Mouse (Mus musculus) gastrocnemius, adult 8-10 months (tissue): ENCODE data around the gene Ltf. TPM values are rescaled to one million over a fixed set of nuclear protein-coding genes. Genes with fewer than 3 reads are reported as not detected.

Source experiments
- DNase-seq, 2 experiments: peaks; one replicate each; pipeline ENCODE4 v3.0.0; 2022; ENCODE audit warnings: low spot score in 2 of 2
- total RNA-seq, 4 experiments: library from RNA; stranded (reverse); gene quantifications; 2 replicates each; pipeline ENCODE4 v1.2.4; 2022

Ltf gene
- not detected for total RNA-seq

DNA sequence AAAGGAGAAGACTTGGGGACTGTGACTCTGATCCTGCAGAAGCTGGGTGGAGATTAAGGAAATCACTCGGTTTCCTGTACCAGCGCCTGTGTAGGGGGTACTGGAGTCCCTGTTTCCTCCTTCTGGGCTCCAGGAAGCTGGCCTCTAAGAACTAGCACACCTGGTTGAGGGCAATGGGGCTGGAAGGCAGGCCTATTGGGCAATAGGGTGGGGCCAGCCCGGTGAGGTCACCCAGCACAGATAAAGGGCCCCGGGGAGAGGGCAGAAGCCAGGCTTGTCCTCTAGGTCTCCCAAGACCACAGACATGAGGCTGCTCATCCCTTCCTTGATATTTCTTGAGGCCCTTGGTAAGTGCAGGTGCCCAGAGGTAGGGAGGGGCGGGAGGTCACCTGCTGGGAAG, at the start of gene Ltf:
Gene Ltf, plus strand, starts transcription at position 250 of the 400 bp plus-strand sequence.
- no peak for DNase-seq

DNA sequence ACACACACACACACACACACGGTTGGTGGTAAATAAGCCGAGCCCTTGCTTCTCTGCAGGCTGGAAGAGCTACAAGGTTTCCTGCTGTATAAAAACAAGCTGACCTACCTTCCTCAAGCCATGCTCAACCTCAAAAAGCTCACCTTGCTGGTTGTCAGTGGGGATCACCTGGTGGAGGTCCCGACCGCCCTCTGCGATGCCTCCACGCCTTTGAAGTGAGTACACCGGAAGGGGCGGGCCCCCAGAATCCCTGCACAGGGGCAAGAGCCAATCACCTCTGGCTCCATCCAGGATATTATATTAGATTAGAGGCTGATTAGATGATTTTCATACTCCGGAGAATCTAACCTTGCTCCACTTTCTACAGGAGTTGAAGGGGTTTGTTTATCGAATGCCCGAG, 39.7 kb upstream of the Ltf start:
- DNase-seq, result no peak

DNA sequence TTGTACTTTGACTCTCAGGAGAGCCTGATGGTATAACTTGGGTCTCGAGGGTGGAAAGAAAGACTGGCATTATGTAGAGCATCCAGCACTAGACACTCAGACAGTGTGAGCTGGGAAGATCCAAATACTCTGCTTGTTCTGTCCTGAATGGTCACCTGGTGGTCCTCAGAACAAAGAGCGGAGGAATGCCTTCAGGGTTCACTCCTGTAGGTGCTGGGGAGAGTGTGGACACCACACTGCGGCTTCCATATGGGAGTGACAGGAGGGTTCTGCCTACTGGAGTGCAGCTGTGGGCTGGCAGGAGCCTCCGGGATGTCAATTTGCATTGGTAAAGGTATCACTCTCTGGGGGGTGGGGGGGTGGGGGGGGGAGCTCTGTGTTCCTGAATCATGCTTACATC, 36.7 kb upstream of the Ltf start:
- DNase-seq, result no peak

DNA sequence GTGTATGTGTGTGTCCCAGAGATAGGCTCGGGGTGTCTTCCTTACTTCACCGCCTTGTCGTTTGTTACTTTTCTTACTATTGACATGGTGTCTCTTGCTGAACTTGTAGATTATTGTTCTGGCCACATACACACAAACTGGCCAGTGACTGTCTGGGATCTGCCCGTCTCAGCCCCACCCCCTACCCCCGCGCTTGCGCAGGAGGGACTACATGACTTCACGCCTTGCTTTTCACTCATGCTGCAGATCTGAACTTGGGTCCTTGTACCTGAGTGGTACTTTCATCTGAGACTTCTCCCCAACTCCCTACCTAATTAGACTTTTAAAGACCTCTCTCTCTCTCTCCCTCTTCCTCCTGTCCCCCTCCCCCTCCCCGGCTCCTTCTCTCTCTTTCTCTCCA, 35.0 kb upstream of the Ltf start:
- DNase-seq, result no peak

DNA sequence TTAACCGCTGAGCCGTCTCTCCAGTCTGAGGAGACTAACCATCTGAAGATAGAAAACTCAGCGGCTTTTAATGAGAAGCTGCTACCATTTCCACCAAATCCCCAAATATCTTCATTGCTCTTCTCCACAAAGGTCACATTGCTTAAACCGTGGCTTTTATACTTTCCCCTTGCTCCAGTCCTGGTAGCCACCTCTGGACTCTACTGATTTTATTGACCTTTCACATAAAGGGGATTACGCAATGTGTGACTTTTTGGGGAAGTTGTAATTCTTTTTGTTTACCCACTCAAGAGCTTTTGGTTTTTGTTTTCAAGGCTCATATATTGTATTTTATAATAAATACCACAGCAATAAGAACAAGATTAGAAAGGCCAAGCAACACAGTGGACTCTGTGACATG, 33.5 kb upstream of the Ltf start:
- no peak for DNase-seq

DNA sequence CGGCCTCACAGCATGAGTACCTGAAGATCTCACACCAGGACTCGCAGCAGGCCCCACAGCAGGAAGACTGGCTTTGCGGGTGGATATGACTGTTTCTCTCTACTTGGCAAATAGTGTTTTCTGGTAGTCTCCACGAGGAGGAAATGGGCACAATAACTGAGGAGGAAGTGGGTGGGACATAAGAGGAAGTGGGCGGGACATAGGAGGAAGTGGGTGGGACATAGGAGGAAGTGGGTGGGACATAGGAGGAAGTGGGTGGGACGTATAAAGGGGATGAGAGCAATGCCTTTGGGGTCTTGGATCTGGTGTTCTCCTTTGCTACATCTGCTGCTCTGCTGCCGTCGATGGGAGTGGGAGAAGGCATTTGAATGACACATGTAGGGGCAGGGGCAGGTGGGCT, 33.1 kb upstream of the Ltf start:
- no peak for DNase-seq

DNA sequence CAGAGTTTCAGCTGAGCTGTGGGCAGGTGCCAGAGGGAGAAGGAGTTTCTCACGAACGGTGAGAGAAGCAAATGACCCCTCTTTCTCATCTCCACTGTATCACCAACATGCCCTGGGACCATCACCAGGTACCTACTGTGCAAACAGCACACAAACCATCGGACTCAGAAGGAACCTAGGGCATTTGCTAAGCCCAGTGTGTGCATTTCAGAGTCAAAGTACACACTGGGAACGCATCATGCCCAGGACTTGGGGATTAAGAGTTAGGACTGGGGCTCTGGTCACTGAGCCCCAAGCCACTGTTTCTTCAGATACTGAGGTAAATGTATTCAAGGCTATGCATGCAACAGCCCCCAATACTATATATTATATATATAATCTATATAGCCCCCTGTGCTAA, 31.7 kb upstream of the Ltf start:
- DNase-seq, result no peak

DNA sequence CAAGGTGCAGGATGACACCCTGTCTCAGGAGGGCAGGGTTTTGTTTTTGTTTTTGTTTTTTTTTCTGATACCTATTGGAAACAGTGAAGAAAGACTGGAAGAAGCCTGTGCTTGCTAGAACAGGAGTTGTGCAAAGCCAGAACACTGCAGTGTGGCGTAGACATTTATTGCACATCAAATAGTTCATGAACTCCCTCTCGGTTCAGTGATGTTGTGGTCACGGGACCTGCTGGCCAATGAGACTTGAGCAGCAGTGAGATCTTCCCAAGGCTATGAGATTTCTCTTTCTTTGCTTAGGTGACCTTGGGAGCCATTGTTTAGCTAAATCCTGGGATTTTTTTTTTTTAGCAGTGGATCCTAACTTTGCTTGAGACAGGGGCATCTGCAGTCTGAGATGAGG, 31.0 kb upstream of the Ltf start:
- DNase-seq, result no peak

DNA sequence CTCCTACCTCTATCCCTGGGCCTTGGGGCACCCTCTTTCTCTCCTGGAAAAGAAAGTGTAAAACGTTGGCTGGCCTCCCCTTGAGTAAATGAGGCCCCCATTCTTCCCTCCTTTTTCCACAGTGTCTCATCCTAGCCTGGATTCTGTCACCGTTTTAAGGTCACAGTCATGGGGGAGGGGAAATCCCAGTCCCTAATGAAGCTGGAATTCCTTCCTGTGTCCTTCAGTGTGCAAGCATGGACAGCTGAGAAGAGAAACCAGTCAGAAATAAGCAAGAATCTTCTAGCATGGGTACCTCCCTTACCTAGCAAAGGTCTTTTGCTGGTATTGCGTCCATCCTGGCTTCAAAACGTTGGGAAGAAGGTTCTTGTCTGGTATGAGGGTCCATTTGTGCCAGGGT, 29.9 kb upstream of the Ltf start:
- DNase-seq, result no peak

DNA sequence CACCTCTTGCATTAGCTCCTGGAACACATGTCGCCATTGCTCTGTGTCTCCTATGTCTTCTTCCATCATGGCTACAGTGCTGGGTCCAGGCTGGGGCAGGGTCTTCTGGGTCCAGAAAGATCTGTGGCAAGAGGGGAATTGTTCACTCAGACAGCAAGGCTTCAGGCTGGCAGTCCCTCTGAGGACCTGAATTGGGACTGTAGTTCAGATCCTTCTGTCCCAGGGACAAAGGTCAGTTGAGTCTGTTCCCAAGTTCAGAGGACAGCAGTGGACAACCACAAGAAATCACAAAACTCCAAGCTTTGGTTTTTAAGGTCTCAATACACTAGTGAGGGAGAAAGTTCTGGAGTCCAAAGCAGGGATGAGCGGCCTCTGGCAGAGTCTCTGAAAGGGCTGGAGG, 29.5 kb upstream of the Ltf start:
- no peak for DNase-seq

DNA sequence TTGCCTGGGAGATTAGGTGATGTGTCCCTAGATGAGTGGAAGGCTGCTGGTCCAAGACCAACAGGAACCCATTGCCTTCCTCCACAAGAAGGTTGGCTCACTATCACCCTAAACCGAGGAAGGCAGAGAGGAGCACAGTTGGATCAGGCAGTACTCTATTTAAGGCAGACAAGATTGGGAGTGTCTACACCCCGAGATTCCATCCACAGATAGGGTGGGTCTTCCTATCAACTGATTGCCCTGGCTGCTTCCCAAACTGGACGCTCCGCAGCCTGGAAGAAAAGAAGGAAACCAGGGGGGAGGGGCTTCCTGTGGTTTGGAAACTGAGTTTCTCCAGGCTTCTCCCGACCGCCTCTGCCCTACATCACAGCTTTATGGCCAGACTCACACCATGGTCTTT, 28.9 kb upstream of the Ltf start, which contains the start of gene Rtp3:
Gene Rtp3, minus strand, starts transcription at position 380 of the 400 bp plus-strand sequence.
- no peak for DNase-seq

DNA sequence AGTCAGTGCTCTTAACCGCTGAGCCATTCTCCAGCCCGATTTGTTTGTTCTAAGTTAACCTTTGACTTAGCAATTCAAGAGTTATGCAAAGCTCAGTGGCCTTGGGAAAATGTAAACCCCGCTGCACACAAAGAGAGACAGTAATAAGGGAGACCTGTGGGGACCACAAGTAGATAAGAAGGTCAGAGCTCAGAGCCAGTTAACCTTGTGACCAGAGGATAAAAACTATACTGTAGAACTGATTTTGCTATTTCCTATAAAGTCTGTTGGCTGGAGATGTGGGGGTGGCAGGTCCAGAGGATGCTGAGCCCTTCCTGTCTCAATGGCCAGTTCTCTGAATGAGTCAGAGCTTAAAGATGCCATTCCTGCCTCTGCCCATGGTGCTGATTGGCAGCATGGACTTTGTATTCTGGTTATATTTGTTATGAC, 25.8 kb upstream of the Ltf start:
- no peak for DNase-seq

DNA sequence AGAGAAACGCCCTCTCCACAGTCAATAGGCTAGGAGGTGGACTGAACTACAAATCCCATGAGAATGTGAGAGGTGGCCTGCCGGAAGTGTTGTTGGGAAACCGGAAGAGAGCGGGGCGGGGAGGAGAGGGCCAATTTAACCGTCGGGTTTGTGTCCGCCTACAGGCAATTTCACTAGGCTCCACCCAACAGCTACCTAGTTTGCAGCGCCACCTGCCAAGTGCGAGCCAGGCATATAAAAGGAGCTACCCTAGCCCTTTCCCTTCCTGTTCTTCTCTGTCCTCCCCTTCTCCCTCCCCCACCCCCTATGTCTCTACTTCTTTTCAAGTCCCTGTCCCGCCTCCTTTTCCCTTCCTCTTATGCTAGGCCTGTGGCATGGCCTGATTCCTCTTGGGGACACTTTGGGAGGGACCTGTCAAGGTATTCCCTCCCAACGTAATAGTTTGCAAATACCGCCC, 24.3 kb upstream of the Ltf start:
- peak; percentile 54 to 71 for DNase-seq

DNA sequence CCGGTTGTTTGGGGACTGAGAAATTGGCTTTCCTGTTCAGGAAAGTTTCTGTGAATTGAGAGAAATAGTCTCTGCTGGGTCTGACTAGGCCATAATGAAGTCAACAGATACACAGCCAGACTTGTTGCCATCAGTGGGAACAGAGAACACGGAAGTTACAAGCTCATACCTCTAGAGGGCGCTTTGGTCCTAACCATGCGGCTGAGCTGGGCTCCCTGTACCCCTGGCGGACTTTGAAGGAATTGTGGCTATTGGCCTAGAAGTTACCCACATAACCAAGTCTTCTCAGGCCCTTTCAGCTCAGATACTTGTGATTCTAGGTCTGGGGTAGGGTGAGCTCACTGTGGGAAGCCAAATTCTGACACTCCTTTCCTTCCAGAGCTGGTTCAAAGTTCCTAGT, 21.8 kb upstream of the Ltf start:
- peak; percentile 52 to 56 for DNase-seq

DNA sequence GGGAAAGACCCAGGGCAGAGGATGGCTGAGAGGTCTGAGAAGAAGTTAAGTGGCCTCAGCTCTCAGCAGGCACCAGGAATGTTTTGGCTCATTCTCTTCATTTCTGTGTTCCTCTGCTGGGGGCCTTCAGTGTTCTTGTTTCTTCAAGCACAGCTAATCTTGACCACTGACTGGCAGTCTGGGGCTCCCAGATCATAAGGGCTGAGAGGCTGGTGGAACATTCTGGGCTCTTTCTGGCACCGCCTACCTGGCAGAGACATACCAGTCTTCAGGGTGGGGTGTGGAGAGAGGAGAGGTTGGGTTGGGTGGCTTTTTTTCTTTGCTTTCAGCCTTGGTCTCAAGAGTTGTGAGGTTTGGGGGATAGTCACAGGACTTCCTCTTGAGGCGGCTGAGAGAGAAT, 20.0 kb upstream of the Ltf start:
- no peak for DNase-seq

DNA sequence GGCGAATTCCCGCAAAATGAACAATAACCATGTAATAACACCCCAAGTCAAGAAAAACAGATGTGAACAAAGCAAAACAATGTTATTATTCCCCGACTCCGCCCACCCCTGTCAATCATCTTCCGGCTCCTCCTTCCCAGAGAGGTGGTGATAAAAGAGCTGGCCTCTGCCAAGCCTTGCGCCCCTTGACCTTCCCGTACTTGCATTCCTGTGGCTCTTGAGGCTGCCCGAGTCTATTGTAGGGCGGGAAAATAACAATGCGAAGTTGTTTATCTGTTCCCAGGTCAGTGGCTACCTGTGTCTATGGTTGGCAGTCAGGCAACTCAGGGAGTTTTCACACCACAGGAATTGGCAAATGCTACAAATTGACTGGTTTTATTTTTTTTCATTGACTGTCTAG, 19.2 kb upstream of the Ltf start:
- DNase-seq, result no peak

DNA sequence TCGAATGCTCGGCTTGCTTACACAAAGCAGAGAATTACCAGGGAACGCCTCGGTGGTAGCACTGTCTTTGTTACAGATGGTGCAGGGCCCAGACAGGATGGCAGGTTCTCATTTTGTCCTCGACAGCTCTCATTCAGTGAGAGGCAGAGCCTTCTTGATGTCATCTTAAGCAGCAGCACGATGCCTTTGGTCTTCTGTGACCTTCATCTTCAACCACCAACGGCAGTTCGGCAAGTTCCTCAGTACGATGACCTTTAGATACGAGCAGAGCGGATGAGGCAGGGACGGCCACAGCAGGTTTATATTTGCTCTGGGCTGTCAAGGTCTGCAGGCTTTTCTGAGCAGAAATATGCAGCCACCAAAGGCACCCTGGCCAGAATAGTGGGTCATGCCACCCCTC, 17.4 kb upstream of the Ltf start:
- no peak for DNase-seq

DNA sequence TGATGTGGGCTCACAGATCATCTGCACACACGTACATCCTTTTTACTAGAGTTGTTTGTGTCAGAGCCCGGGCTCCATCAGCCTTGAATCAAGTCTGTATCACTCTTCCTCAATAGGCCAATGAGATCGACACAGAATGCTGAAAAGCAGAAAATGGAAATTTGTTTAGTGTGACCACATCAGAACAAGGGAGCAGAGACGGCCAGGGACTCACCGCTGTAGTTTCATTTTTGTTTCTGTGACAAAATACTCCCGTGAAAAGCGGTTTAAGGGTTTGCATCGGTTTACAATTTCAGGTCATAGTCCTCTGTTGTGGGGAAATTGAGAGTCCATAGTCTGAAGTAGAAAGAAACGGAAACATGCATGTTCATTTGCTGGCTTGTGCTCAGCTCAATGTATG, 15.8 kb upstream of the Ltf start:
- no peak for DNase-seq

DNA sequence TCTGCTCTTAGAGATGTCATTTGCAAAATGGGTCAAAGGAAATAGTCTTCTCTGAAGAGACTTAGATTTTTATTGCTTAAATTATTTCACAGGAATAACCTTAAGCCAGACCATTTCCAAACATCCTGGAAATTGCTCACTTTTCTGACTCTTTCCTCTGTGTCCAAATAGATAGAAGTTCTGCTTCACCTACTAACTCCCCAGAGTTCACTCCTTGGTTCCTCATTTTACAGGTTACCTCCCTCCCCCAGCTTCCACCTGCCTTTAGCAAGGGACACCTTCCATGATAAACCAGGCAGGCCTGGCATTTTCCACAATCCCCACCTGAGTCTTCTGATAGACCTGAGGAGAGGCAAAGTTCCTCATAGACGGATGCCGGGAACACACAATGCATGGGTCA, 12.5 kb upstream of the Ltf start:
- DNase-seq, result no peak

DNA sequence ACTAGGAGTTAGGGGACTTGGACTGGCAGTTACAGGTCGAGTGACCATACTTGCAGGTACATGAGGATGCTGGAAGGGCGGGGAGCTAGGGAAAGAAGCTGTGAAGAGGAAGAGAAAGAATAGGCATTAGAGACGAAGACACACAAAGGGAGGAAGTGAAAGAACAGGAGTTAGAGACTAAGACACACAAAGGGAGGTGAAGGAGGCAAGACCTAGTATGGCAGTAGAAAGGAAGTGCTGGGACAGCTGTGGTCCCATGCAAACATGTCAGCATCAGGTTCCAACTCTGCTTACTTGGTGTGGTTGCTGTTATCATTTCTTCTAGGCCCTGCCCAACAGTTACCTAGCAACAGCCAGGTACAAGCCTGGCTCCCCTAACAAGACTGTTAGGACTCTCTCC, 9.3 kb upstream of the Ltf start:
- no peak for DNase-seq

DNA sequence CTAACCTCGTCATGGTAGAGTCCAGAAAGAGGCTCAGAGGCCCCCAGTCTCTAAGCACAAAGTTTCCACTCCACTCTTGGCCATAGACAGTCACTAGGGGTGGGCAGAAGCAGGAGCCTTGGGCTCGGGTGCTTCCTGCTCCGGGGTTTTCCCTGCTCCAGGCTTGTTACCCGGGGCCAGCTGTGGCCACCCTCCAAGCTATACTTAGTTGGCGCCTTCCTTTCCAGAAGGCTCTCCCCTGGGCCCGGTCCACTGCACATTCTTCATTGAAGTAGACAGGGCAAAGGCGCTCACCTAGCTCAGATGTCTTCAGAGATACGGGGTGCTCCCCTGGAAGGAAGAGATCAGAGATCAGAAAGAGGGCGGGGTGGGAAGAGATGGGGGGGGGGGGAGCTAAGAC, 7.5 kb upstream of the Ltf start:
- no peak for DNase-seq

DNA sequence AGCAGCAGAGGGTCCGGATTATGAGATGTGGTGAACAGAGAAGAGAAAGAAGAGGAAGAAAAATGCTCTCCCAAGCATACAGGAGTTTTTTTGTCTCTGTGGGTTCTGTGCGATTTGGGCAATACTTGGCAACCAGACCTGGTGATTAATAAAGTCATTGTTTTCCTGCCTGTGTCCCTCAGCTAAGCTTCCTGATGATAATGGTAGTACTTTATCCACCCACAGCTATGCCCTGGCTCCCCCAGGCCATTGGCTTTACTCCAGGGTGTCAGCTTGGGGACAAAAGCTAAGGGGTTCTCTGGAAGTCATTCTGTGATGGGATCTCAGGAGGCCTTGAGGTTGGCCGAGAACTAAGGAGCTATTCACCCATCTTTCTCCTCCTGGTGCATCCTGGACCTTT, 7.0 kb upstream of the Ltf start:
- no peak for DNase-seq

DNA sequence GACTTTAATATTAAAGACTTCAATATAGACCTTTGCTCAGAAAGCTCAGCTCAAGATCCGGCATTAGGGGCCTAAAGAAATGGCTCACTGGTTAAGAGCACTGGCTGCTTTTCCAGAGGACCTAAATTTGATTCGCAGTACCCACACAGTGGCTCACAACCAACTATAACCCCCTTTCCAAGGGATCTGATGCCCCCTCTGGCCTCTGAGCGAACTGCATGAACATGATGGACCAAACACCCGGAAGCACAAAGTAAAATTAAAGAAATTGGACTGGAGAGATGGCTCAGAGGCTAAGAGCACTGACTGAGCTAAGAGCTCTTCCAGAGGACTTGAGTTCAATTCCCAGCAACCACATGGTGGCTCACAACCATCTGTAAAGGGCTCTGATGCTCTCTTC, 3.4 kb upstream of the Ltf start:
- no peak for DNase-seq

DNA sequence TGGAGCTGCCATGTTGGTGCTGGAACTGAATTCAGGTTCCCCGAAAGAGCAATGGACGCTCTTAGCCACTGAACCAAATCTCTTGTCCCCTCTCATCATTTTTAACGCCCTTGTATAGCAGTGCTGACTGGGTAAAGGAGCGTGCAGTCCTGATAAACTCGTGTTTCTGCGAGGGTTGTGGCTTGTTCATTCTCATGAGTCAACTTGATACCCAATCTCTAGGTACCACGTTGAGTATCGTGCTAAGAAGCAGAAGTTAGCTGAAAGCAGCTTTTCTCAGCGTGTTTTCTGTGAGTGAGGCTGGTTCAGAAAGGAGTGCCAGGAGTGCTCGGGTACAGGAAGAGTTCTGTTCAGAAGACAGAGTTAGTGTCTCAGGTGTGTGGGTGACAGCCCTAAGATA, 7.7 kb downstream of the Ltf start:
- no peak for DNase-seq

DNA sequence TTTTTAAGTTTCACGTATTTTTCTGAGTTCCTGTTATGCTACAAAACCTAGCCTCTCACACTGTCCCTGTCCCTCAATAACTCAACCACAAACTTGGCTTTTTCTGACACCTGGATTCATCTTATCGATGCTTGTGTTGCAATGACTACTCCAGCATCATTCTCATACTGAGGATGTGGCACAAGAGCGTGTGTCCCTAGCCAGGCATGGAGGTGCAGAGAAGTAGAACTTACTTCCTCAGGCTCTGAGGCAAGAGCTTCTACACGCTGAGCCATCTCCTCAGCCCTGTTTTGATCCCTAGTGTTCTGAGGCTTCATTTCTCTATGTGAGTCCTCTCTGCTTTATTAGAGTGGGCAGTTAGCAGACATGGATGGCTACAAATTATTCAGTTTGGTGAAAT, 14.6 kb downstream of the Ltf start:
- no peak for DNase-seq
